Mouse (Mus musculus) heart, embryonic 15.5 days (tissue): ENCODE data around the gene Rab10. TPM values are rescaled to one million over a fixed set of nuclear protein-coding genes. Genes with fewer than 3 reads are reported as not detected.

ENCODE experiments used
- ATAC-seq: fragments of 200-750 bp; cut with Nextera tagmentation; replicated peaks from 2 replicates; pipeline ENCODE4 v1.8.0; 2017; ENCODE audit warnings: low read depth, moderate TSS enrichment; ENCODE audit not compliant: insufficient number of reproducible peaks, insufficient read depth, low FRiP score
- H3K27ac ChIP-seq: fragments of 300-500 bp; sonication (generic); 2 replicates; pipeline ENCODE4 v1.5.1; 2015; ENCODE audit warnings: mild to moderate bottlenecking, inconsistent platforms
- H3K27me3 ChIP-seq: fragments of 300-500 bp; sonication (generic); 2 replicates; pipeline ENCODE4 v1.6.1; 2015; ENCODE audit warnings: inconsistent platforms
- H3K36me3 ChIP-seq: fragments of 300-500 bp; sonication (generic); 2 replicates; pipeline ENCODE4 v1.6.1; 2015; ENCODE audit warnings: mild to moderate bottlenecking, inconsistent platforms
- H3K4me1 ChIP-seq: fragments of 300-500 bp; sonication (generic); replicated peaks from 2 replicates; pipeline ENCODE4 v1.6.1; 2015; ENCODE audit warnings: inconsistent platforms
- H3K4me2 ChIP-seq: fragments of 300-500 bp; sonication (generic); 2 replicates; pipeline ENCODE4 v1.6.1; 2015; ENCODE audit warnings: inconsistent platforms, mild to moderate bottlenecking, moderate library complexity
- H3K4me3 ChIP-seq: fragments of 300-500 bp; sonication (generic); 2 replicates; pipeline ENCODE4 v1.5.1; 2015; ENCODE audit warnings: mild to moderate bottlenecking, inconsistent platforms
- H3K9ac ChIP-seq: fragments of 300-500 bp; sonication (generic); 2 replicates; pipeline ENCODE4 v1.6.1; 2015; ENCODE audit warnings: mild to moderate bottlenecking, inconsistent platforms
- H3K9me3 ChIP-seq: fragments of 300-500 bp; sonication (generic); replicated peaks from 2 replicates; pipeline ENCODE4 v1.6.1; 2016; ENCODE audit warnings: inconsistent platforms
- WGBS: fragments of 180-500 bp; shearing (Covaris S2); methylation state at CpG from one replicate; pipeline ENCODE4 v1.1.7; 2015; ENCODE audit warnings: mixed read lengths; 5-methylcytosine and 5-hydroxymethylcytosine counted together
- polyA plus RNA-seq: library from polyadenylated mRNA; unstranded; fragments of >200 nt; fragmentation: Nextera tagmentation; extraction: Ambion mirVana; gene quantifications from 2 replicates; pipeline ENCODE4 v1.2.1, GENCODE M21; 2015

The Rab10 gene
- polyA plus RNA-seq, 1 experiment from 2014 or later, result 65.7 TPM

DNA sequence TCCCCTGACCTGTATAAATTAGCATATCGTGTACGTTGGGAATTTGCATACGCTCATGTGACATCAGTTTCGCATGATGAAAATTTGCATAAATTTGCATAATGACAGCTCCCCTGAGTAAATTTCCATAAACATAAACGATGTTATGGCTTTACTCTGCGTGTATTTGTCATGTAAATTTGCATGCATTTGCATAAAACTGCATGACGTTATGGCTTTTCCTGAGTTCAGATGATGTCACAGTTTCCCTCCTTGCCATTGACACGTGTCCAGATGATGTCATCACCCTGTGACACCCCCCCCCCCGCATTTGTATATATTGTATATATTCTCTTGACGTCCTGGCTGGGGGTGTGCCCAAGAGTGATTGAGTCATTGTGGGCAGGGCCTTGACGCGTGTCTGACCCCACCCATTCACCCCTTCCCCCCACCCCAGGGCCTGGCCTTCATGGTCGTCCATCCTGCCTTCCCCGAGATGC is 73.6 kb downstream of the Rab10 start:
- ATAC-seq, result no peak; the same call in 1 of the 2 replicates
- H3K27ac ChIP-seq, result peak overlapping the region; percentile 84; the same call in 1 of the 2 replicates
- H3K4me2 ChIP-seq, result peak overlapping the region; percentile 68
- H3K4me3 ChIP-seq, result peak overlapping the region; percentile 69
- peaks cover 41% of the 10 kb centered on the region for H3K36me3 ChIP-seq
- peak overlapping the region; percentile 62 for H3K9ac ChIP-seq
- H3K27me3 ChIP-seq, result no peaks in the 10 kb centered on the region
- no peaks in the 10 kb centered on the region for H3K9me3 ChIP-seq
- WGBS, result 69% methylated on average over 14 of the region's 14 CpGs
- H3K4me1 ChIP-seq, result peaks cover 9% of the 10 kb centered on the region; the same call in 1 of the 2 replicates

DNA sequence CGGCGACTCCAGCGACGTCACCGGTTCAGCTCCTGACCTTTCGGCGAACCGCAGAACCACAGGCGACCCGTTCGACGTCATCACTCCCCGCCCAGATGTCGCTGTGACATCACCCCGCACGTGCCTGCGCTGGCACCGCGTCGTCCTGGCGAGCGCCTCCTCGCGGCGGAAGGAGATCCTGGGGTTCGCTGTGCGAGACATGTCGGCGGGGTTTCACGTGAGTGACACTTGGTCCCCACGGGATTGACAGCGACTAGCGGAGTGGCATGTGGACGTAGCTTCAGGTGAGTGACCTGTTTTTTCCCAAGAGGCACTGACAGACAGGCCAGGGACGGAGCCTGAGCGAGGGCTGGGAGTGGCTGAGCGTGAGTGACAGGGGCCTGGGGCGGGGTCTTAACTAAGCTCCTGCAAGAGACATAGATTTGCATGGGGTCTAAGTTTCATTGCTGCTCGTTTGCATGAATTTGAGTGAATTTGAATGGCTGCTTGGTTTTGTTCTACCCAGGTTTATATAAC is 74.1 kb downstream of the Rab10 start:
- H3K4me2 ChIP-seq, result peak overlapping the region; percentile 68
- H3K27me3 ChIP-seq, result no peaks in the 10 kb centered on the region
- peaks cover 9% of the 10 kb centered on the region; the same call in 1 of the 2 replicates for H3K4me1 ChIP-seq
- H3K36me3 ChIP-seq, result peaks cover 39% of the 10 kb centered on the region
- peak overlapping the region; percentile 69 for H3K4me3 ChIP-seq
- peak; percentile 78 for ATAC-seq
- no peaks in the 10 kb centered on the region for H3K9me3 ChIP-seq
- peak overlapping the region; percentile 62 for H3K9ac ChIP-seq
- peak overlapping the region; percentile 84 for H3K27ac ChIP-seq
- WGBS, result 17% methylated on average over 39 of the region's 39 CpGs

DNA sequence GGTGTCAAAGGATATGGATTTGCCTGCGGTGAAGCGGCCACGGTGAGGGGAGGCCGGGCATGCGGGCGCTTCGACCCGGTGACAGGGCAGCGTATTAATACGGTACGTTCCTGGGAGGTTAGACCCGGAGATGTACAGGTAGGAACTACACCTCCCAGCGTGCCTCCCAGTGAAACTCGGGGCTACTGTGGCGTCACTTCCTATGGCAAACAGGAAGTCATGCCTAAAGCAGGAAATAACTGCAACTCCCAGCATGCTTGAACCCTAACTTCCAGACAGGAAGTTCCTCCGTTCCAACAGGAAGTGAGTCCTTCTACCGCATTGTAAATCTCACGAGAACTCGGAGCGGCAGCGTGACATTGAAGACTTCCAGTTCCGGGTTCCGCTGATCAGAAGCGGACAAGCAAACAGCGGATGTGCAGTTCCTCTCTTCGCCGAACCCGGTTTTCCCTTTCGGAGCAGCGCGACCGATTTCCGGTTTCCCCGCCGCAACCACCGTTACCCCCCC is 74.6 kb downstream of the Rab10 start:
- Histone ChIP-seq H3K4me1 (peaks cover 9% of the 10 kb centered on the region; the same call in 1 of the 2 replicates), H3K9me3 (no peaks in the 10 kb centered on the region), H3K9ac (peak overlapping the region; percentile 62; the same call in 1 of the 2 replicates), H3K36me3 (peaks cover 34% of the 10 kb centered on the region), H3K27ac (peak overlapping the region; percentile 84), H3K27me3 (no peaks in the 10 kb centered on the region), H3K4me3 (peak overlapping the region; percentile 69), H3K4me2 (peak overlapping the region; percentile 68)
- 17% methylated on average over 36 of the region's 36 CpGs for WGBS
- peak; percentile 87 for ATAC-seq

DNA sequence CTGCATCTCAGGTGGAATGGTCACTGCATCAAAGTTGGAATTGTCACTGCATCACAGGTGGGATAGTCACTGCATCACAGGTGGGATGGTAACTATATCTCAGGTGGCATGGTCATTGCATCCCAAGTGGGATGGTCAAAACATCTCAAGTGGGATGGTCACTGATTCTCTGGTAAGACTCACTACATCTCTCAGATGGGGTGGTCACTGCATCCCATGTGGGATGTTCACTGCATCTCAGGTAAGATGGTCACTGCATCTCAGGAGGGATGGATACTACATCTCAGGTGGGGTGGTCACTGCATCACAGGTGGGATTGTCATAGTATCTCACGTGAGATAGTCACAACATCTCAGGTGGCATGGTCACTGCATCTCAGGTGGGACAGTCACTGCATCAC is 75.7 kb downstream of the Rab10 start:
- no peak for ATAC-seq
- Histone ChIP-seq H3K27me3 (no peaks in the 10 kb centered on the region), H3K4me1 (peaks cover 9% of the 10 kb centered on the region; the same call in 1 of the 2 replicates), H3K9me3 (no peaks in the 10 kb centered on the region), H3K36me3 (peaks cover 22% of the 10 kb centered on the region), H3K9ac (no peak overlapping the region), H3K4me2 (no peak overlapping the region), H3K27ac (no peak overlapping the region), H3K4me3 (no peak overlapping the region)
- WGBS, result 82% methylated on average over 1 of the region's 1 CpGs

DNA sequence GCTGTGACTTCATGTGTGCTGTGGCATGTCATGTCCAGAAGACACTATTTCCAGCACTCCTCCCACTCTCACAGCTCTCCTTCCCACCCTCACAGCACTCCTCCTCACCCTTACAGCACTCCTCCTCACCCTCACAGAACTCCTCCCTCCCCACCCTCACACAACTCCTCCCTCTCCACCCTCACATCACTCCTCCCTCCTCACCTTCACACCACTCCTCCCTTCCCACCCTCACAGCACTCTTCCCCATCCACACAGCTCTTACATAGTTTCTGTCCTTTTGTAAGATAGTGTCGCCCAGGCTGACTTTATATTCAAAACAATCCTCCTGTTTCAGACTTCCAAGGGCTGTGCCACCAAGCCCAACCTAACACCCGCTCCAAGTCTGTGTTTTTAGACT is 86.4 kb downstream of the Rab10 start:
- Histone ChIP-seq H3K9ac (no peak overlapping the region), H3K4me1 (no peaks in the 10 kb centered on the region), H3K9me3 (no peaks in the 10 kb centered on the region), H3K4me3 (no peak overlapping the region), H3K4me2 (no peak overlapping the region), H3K27ac (no peak overlapping the region), H3K36me3 (no peaks in the 10 kb centered on the region), H3K27me3 (no peaks in the 10 kb centered on the region)
- ATAC-seq, result no peak
- 42% methylated on average over 2 of the region's 2 CpGs for WGBS

DNA sequence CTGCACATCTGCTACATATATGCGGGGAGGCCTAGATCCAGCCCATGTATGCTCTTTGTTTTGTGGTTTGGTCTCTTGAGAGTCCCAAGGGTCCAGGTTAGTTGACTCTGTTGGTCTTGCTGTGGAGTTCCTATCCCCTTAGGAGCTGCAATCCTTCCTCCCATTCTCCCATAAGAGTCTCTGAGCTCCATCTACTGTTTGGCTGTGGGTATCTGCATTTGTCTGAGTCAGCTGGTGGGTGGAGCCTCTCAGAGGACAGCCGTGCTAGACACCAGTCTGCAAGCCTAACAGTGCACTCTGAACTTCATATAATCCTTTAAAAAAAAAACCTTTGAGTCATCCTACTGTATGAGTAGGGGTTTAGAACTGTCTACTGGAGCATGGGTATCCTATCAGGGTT is 99.6 kb downstream of the Rab10 start:
- no peak for ATAC-seq
- no peak overlapping the region for H3K9ac ChIP-seq
- H3K27me3 ChIP-seq, result no peaks in the 10 kb centered on the region
- H3K9me3 ChIP-seq, result no peaks in the 10 kb centered on the region
- H3K4me1 ChIP-seq, result no peaks in the 10 kb centered on the region
- WGBS, result 36% methylated on average over 2 of the region's 2 CpGs
- no peaks in the 10 kb centered on the region for H3K36me3 ChIP-seq
- no peak overlapping the region for H3K4me2 ChIP-seq
- no peak overlapping the region for H3K27ac ChIP-seq
- no peak overlapping the region for H3K4me3 ChIP-seq

DNA sequence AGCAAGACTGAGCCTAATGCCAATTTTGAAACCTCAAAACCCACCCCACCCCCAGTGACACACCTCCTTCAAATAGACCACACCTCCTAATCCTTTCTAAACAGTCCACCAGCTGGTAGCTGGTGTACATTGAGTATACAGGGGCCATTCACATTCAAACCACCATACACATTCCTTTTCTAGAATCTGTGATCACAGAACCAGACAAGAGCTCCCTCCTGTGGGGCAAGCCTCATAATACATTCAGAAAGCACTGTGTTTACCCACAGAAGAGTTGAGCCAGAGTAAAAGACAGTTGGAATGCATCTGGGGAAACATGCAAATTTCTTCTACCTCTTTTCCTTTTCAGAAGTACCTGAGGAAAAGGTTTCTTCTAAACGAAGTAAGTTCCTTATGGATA is 100.6 kb downstream of the Rab10 start:
- H3K9ac ChIP-seq, result no peak overlapping the region
- no peaks in the 10 kb centered on the region for H3K27me3 ChIP-seq
- 46% methylated on average over 1 of the region's 1 CpGs for WGBS
- H3K9me3 ChIP-seq, result no peaks in the 10 kb centered on the region
- no peaks in the 10 kb centered on the region for H3K4me1 ChIP-seq
- no peak overlapping the region for H3K27ac ChIP-seq
- no peak overlapping the region for H3K4me2 ChIP-seq
- ATAC-seq, result no peak
- no peaks in the 10 kb centered on the region for H3K36me3 ChIP-seq
- H3K4me3 ChIP-seq, result no peak overlapping the region

Other genes with a start within 250 kb of the Rab10 start
- 4.6 and 6.2 TPM in 2 replicates for gene Kif3c, start 55.2 kb upstream of the Rab10 start, polyA plus RNA-seq
- 14.0 and 14.4 TPM in 2 replicates for gene Asxl2, start 116.9 kb upstream of the Rab10 start, polyA plus RNA-seq